Mouse (Mus musculus) adrenal gland, postnatal 36 days (tissue): Measurements from ENCODE around the gene Scarb1. TPM values are rescaled to one million over a fixed set of nuclear protein-coding genes. Genes with fewer than 3 reads are reported as not detected.

Experiments
- DNase-seq, 2 experiments: peaks; one replicate each; pipeline ENCODE4 v3.0.0; 2021; ENCODE audit warnings: mixed read lengths in 1 of 2
- total RNA-seq, 2 experiments: library from RNA; stranded (reverse); gene quantifications; 2 replicates each; pipeline ENCODE4 v1.2.3; 2021

Gene Scarb1
- total RNA-seq, 2 experiments from 2014 or later: 1,867 to 4,652 TPM

DNA sequence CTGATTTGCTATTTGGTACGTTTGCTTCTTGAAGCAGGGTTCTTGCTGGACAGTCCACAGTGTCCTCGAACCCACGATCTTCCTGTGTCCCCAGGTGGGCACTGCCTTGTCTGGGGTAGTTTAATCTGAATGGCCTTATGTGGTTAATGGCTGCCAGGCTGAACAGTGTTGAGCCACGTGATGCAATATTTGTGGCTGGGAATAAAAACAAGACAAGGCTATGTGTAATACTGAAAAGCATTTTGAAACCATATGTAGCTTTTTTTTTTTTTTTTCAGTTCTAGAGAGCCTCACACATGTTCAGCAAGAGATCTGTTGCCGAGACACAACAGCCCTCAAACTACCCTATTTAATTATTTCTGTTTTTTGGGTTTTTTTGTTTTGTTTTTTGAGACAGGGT, 27.3 kb upstream of the Scarb1 start:
- DNase-seq: no peak

DNA sequence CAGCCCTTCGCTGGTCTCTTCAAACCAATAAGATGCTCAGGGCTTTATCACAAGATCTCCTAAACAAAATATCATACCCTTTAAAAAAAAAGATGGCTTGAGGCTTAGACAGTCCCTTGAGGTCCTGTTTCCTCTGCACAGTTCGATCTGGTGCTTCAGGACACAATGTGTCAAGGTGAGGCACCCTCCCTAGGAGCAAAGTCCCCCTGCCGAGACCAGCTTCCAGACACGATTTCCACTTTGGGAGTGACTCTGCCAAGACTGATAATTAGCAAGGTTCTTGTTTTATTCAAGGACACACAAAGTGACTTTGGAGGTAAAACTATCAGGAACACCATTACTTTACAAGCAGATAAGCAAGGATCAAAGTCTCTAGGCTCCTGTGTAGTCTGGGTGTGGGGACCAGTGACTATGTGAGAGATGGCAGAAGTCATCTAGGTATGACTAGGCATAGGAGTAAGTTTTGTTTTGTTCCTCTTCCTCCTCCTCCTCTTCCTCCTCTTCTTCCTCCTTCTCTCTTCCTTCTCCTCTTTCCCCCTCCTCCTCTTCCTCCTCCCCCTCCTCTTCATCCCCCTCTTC, 24.0 kb upstream of the Scarb1 start:
- DNase-seq: no peak

- DNase-seq: peak; percentile 46 to 57
These were observed 23.0 kb upstream of the Scarb1 start for GRCm38 (mm10) chr5:125363894-125364293.

DNA sequence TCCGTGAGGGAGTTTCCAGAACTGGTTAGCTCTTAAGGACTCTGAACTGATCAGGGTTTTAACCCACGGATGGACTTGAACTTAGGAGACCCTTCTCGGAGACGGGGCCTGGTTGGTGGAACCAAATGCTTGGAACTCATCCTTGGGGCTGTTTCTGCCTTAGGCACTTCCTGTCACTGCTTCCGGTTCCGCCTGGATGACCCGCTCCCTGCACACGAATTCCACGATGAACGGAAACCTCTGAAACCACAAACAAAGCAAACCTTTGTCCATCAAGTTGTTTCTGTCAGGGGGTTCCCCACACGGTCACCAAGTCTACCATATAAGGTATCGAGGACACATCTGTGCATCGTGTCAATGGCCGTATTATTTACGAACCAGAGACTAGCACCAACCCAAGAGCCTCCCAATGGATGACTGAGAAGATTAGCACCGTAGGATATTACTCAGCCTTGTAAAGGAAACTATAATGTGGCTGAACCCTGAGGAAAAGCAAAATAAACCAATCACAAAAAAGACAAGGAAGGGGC, 20.2 kb upstream of the Scarb1 start:
- DNase-seq: no peak

GRCm38 (mm10) chr5:125360566-125360965, 19.7 kb upstream of the Scarb1 start:
- DNase-seq: peak in 1 of 2 experiments; percentile 33

DNA sequence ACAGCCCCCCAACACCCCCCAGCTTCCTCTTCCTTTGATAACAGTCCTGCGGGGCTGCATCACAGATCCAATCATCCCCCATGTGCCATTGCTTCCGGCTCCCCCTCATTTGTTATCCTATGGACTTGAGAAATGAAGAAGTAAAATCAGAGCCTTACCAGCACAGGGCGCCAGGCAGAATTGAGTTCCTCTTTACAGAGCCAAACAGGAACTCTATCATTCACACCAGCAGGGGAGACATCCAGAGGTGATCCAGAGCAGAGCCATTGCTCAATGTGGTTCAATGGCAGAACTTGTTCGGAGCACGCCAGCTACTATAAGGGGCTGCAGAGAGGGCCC, 17.3 kb upstream of the Scarb1 start:
- DNase-seq: no peak

- no peak for DNase-seq
These were observed 16.8 kb upstream of the Scarb1 start for GRCm38 (mm10) chr5:125357543-125358269.

- DNase-seq: no peak
These were observed 14.8 kb upstream of the Scarb1 start for GRCm38 (mm10) chr5:125355650-125356049.

DNA sequence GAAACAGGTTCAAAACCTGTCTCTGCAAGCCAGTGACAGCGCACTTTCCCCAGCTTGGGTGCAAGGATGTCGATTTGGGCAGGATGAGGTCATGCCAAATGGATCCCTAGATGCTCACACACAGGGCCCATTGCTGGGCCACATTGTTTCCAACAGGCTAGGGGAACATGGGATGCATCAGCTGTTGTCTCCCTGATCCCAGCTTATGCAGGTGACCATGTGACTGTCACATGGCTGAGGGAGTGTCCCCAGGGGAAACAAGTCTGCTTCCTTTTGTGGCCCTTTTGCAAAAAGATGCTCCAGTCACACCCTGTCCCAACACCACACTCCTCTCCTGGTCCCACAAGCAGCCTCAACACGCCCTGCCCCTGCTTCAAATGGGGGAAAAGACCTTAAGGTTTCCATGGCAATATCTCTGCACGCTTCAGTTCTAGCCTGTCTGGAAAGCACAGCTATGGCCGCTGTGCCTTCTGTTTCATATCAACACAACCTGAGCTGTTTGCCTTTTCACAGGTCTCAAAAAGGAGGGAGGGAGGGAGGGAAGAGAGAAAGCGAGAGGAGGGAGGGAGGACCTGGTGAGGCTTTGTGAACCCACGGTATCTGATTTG, 14.1 kb upstream of the Scarb1 start:
- no peak for DNase-seq

- no peak for DNase-seq
These were observed 11.9 kb upstream of the Scarb1 start for GRCm38 (mm10) chr5:125352781-125353294.

GRCm38 (mm10) chr5:125351939-125352338, 11.0 kb upstream of the Scarb1 start:
- no peak for DNase-seq

DNA sequence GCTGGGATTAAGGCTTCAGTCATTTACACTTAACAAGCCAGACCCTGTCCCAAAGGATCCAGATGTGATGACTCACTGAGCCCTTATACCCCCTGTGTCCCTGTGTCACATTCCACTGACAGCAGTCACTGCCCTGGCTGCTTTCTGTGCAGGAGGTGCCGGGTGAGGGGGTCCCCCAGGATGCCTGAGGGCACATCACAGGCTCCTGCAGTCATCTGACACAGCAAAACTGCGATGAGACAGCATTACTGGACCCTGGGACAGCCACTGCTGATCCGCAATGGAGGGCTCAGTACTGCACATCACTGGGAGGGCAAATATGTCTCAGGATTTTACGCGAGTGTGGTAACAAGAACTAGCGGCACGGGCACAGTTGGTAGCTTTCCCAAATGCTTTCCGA, 10.2 kb upstream of the Scarb1 start:
- DNase-seq: no peak

DNA sequence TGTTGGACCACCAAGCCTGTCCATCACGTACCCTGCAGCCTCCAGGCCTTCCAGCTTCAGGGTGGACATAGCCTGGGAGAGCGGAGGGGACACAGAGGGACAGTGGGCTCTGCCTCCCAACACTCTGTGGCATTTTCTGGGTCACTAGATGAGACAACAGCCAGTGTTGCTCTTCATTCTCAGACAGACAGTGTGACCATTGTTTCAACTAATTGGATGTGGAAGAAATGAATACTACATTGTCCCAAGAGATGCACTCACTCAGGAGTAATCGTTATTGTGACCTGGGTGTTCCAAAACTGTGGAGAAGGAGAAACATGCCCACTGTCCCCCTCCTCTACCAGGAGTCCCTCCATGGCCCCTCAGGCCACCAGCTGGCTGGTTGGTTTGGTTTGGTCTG, 8.5 kb upstream of the Scarb1 start:
- DNase-seq: no peak

GRCm38 (mm10) chr5:125348487-125348886, 7.6 kb upstream of the Scarb1 start:
- DNase-seq: peak; percentile 84 to 90

GRCm38 (mm10) chr5:125348067-125348466, 7.2 kb upstream of the Scarb1 start:
- no peak for DNase-seq

DNA sequence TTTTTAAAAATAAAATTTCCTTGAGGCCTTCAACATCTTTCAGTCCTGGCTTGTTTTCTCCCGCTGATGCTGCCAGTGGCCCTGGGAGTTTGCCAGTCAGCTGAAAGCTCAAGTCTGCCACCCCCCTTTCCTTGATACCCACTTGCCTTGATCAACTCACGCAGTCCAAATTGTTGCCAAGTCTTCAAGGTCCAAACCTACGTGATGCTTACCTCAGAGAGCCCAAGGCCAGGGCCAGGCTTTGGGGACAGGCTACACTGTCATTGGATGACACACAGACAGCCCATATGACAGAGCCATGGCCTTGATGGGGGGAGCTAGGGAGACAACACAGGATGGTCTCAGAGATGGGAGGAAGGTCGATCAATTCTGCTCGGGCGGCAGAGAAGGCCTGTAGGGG, 3.4 kb upstream of the Scarb1 start:
- peak; percentile 82 to 89 for DNase-seq

DNA sequence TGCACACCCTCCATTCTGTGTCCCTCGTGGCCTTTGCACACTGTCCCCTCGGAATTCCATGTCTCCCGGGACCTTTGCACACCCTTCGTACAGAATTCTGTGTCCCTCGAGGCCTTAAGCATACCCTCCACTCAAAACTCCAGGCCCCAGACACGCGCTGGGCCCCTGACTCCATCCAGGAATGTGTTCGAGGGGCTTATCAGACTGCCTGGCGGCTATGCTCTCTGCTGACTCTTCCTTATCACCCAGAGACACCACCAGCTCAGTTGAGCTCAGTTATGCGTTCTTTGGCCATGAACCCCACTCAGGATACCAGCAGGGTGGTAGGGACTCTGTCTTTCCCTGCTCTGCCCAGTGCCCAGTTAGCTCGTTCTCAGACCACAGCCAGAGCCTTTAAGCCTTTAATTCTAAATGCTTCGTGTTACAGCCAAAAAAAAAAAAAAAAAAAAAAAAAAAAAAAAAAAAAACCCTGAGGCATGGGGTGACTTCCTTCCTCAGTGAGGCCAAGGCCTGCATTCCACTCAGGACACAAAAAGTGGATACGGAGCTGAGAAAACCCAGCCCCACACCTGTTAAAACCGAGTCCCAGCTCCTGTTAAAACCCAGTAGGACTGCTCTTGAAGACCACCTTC, 681 bp upstream of the Scarb1 start:
- no peak for DNase-seq

DNA sequence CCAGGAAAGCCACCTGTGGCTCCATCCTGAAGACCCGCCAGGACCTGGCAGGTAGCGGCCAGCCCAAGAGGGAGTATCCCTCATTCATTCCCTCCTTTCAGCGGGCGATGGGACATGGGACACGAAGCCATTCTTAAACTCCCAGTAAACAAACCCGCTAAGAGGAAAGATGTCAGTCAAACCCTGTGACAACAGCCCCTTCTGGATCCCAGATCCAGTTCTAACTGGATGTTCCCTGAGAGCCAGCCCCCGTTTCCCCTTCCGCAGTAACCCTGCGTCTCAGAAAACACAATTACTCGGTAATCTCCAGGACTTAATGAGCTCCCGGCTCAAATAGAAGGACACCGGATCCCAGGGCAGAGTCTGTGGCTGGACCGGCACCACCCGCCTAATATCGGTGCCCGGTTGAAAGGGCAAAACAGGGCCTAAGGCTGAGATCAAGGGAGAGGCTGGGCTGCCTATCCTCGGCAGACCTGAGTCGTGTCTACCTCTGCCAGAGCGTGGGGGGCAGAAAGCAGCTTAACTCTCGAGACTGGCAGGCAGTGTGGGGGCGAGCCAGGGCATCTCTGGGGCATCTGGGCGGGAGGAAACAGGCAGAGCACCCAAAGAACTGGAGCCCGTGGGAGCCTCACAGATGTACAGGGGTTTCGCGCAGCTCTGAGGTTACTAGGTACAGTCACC, 903 bp downstream of the Scarb1 start:
- DNase-seq: no peak

GRCm38 (mm10) chr5:125339108-125339751, 1.7 kb downstream of the Scarb1 start:
- DNase-seq: peak; percentile 60 to 72

DNA sequence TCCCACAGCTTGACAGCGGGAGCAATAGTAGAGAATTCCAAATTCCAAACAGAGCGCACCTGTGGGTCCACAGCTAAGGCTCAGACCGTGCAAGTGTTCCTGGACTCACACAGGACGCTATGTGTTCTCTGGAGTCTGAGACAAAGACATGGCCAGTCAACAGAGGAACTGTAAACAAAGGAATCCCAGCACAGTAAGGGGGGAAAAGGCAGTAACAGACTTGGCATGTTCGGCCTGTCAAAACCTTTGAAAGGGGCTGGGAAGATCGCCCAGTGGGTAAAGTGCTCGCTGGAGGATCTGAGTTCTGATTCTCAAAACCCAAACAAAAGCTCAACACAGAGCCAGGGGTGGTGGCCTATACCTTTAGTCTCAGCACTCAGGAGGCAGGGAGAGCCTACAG, 3.4 kb downstream of the Scarb1 start:
- DNase-seq: no peak

DNA sequence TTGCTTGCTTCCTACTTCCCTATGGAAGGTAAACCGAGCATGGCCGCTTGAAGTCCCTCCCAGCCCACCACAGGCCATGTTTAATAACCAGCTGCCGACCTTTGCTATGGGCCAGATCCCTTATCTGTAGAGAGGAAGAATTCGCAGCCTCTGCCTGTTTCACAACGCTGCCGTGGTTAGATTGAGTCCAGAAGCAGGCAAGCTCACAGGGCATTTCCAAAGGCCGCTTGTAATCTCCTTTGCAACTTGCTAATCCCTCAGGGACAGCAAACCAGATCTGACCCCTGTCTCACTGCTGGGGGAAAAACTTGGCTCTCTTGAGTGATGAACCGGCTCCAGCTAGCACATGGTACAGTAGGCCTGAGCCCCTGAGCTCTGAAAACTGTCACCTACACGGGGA, 3.9 kb downstream of the Scarb1 start:
- DNase-seq: peak in 1 of 2 experiments; percentile 47

GRCm38 (mm10) chr5:125333009-125333408, 7.9 kb downstream of the Scarb1 start:
- no peak for DNase-seq
